Mouse (Mus musculus) kidney, adult 9 months (tissue): ENCODE results near the gene Hist1h3a.

Source experiments
- DNase-seq: peaks from one replicate; pipeline ENCODE4 v3.0.0; 2022

Gene Hist1h3a

DNA sequence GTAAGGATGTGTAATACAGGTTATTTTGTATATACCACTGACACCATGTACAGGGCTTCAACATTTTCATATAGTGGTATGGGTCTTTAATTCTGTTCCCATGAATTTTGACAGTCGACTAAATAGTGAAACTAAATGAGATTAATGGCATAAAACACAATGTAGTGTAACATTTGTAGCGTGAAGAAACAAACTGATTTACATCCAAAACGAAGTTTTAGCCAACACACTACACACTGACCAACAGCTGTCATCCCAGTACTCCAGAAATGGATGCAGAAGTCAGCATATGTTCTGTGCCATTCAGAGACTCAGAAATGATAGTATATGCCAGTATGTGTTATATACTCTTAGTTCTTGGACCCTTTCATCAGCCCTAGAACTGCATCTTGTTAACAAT, 4.3 kb downstream of the Hist1h3a start:
- no peak for DNase-seq

DNA sequence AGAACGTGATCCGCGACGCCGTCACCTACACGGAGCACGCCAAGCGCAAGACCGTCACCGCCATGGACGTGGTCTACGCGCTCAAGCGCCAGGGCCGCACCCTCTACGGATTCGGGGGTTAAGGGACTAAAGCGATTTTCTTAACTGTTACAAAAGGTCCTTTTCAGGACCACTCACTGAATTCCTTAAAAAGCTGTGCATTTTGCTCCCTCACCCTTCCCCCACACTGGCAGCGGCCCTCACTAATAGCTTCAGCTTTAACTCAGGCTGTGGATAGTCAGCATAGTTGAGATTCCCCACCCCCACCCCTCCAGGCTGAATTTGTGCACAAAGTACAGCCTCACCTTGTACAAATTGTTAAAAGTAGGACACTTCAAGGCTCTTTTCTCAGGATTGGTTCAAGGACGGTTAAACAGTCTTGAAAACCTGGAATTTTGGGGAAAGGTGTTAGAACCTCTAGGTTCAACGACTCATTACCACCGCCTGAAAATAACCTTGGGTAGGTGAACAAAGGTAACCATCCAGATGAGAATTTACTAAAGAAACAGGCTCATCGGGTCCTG, 4.9 kb downstream of the Hist1h3a start:
- no peak for DNase-seq

DNA sequence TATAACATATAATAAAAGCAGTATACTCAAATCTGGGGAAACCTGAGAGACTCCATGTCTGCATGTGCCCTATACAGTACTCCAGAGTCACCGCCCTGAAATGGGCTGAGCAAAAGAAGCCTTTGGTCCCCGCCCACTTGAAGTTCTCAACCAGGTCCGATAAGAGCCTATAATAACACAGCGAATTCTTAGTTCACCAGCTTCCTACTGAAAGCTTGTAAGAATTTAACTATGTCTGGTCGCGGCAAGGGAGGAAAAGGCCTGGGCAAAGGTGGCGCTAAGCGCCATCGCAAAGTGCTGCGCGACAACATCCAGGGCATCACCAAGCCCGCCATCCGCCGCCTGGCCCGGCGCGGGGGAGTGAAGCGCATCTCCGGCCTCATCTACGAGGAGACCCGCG, 5.4 kb downstream of the Hist1h3a start, which contains the start of gene Hist1h4b:
Gene Hist1h4b (plus strand): TSS at position 224 of the 400 bp plus-strand sequence.
- peak; percentile 94 for DNase-seq

DNA sequence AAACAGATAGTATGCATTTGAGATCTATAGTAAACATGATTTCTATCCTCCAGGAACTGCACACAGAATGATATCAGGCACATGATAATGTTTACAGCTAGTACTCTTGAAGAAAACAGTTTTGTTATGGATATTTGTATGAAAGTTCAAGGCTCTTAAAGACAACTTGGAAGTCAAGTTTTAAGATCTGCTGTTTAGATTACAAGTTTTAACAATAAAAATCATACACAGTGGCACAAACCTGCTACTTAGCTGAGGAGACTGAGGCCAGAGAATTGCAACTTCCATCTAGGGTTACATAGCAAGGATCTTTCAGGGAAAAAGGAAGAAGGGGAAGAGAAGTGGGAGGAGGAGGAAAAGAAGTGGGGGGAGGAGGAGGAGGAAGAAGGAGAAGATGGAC, 7.2 kb downstream of the Hist1h3a start:
- no peak for DNase-seq

DNA sequence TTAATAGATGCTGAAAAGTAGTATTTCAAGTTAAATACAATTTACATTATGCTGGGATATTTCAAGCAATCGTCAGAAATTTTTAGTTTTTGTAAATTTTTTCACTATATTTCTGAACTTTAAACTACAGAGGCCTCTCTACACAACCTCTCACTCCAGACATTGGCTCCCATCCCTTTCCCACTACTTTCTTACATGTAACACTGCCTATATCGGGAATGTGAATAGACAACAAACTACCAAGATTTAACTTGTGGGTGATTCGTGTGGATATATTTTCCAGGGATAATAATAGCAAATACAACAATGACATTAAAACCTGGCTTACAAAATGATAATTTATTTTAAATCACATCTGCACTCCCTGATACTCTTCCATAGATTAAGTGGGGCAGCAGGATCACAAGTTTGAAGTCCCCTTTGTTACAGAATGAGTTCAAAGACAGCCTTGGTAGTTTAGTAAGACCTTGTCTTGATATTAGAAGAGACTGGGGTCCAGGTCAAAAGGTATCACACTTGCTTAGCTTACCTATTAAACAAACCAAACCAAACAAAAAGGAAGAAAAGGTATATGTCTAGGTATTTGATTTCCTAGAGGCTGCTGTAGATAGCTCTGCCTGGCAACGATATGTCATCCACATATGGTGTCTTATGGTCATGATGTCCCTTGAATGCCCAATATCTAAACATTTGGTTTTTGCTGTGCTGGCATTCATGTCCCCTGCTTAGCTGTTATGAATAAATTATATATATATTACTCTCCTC, 8.7 kb downstream of the Hist1h3a start:
- DNase-seq, result no peak

DNA sequence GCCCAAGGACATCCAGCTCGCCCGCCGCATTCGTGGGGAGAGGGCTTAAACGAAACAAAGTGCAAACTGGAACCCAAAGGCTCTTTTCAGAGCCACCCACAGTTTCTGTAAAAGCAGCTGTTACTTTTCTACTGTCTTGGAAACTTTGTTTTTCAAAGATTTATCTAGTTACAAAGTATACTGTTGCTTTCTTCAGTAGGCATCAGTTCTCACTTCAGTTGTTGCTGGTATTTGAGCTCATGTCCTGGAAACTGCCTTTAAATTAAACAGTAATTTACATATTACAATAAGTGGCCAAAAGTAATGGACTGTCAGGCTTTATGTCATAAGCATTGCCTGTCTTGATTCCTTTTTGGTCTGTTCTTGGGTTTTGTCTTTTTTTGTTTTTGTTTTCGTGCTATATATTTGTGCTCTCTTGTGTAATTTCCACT, 9.4 kb downstream of the Hist1h3a start:
- DNase-seq, result no peak

DNA sequence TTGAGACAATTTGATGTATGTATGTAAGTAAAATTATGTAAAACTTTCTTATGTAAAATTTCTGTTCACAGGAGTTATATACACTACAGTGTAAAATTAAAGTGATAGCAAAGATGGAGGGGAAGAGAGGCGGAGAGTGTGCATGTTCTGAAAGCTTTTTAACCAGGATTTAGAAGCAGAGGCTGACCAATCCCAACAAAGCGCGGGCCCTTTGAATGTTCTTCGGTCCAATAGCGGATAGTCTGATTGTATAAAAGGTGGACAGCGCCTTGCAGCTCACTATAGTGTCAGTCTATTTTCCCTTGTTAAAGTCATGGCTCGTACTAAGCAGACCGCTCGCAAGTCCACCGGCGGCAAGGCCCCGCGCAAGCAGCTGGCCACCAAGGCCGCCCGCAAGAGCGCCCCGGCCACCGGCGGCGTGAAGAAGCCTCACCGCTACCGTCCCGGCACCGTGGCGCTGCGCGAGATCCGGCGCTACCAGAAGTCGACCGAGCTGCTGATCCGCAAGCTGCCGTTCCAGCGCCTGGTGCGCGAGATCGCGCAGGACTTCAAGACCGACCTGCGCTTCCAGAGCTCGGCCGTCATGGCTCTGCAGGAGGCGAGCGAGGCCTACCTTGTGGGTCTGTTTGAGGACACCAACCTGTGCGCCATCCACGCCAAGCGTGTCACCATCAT, 10.0 kb downstream of the Hist1h3a start, which contains the start of gene Hist1h3b:
Gene Hist1h3b (plus strand): TSS at position 201 of the 675 bp plus-strand sequence.
- peak; percentile 82 for DNase-seq

DNA sequence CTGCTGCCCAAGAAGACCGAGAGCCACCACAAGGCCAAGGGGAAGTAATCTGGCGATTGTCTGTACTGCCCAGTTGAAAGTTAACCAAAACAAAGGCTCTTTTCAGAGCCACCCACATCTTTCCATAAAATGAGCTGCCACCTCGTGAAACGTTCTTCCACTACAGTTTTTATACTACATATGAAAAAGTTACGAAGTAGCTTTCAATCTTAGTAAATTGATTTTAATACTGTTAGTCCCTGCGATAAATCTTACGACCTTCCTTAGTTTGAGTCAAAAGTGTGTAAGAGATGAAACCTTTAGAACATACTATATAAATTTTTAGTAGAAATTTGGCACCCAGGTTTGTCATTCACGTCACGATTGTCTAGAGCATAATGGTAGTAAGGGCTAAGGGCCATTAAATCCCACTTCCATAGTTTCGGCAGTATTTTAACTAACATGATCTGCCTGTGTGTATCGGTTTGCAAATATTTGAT, 10.7 kb downstream of the Hist1h3a start:
- no peak for DNase-seq

DNA sequence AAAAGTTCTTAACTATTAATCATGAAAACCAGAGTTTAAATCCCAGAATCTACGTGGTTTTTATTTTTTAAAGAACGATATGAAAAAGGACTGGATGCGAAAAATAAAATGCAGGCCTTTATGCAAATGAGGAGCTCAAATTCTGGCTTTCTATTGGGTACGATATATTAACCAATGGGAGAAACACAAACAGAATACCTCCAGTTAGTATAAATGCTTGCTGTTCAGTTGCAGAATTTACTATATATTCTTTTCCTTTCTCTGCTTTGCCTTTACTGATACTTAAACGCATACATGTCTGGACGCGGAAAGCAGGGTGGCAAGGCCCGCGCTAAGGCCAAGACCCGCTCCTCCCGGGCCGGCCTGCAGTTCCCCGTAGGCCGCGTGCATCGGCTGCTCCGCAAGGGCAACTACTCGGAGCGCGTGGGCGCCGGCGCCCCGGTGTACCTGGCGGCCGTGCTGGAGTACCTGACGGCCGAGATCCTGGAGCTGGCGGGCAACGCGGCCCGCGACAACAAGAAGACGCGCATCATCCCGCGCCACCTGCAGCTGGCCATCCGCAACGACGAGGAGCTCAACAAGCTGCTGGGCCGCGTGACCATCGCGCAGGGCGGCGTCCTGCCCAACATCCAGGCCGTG, 11.2 kb downstream of the Hist1h3a start, which contains the start of gene Hist1h2ab:
Gene Hist1h2ab (plus strand): TSS at position 288 of the 639 bp plus-strand sequence.
- peak; percentile 60 for DNase-seq

DNA sequence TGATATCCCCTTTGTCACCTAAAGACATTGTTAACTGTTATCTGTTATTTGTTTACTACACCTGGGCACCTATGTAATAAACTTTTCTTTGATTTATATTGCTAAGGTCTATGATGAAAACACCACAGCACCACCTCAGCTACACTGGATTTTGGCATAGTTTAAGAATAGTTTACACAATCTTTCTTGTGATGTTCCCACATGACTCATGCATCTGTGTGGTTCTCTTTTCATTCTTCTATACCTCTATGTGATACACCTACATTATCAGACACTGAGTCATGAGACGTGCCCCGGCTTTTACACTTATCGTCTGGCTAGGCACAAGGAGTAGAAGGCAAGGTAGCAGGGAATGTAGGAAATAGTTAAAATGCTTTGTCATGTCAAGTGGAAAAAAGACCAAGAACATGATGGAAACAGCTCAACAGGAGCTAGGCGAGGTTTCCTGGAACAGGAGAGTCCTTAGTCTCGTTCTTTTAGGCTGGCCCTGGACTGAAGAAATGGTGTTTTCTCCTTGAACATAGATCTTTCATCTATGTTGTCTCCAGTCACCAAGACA, 12.5 kb downstream of the Hist1h3a start:
- DNase-seq, result no peak

DNA sequence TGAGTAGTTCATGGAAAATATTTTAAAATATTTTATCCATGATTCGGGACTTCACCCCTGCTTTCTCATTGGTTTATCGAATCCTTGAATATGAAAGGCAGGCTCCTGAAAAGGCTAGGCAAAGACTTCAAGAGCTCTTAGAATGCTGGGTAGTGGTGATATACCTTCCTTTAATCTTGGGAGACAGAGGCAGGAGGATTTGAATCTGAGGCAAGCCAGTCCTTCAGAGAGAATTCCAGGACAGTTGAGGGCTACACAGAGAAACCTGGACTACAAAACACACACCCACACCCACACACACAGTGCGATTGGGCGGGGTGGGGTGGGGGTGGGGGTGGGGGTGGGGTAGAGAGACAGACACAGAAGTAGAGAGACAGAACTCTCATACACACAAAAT, 14.3 kb downstream of the Hist1h3a start:
- no peak for DNase-seq

DNA sequence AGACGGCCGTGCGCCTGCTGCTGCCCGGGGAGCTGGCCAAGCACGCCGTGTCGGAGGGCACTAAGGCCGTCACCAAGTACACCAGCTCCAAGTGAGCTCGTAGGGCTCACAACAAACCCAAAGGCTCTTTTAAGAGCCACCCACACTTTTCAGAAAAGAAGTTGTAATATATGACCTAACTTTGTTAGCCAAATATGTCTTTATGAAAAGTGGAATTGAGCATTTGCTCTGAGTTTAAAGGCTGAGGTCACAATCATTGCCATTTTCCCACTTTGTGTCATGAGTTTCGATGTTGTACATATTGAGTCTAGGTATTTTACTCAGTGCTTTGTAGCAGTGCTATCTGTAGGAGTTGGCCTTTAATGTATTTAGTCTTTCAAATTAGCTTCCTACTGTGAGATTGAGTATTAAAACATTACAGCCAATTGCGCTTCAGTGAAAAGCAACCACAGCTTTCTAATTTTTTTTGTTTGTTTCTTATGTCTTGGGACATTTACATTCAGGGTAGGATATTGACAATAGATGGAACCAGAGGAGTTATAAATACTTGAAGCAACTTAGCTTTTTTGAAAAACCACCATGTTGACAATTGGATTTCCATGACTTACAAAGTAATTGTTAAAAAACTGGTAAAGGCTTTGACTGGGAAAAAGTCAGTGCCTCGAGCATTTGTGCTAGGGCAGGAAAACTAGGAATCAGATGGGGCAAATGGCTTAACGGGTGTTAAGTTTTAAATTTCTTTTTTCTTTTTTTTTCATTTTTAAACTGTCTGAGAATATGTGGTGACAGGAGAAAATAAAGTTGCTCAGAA, 14.9 kb downstream of the Hist1h3a start:
- no peak for DNase-seq

DNA sequence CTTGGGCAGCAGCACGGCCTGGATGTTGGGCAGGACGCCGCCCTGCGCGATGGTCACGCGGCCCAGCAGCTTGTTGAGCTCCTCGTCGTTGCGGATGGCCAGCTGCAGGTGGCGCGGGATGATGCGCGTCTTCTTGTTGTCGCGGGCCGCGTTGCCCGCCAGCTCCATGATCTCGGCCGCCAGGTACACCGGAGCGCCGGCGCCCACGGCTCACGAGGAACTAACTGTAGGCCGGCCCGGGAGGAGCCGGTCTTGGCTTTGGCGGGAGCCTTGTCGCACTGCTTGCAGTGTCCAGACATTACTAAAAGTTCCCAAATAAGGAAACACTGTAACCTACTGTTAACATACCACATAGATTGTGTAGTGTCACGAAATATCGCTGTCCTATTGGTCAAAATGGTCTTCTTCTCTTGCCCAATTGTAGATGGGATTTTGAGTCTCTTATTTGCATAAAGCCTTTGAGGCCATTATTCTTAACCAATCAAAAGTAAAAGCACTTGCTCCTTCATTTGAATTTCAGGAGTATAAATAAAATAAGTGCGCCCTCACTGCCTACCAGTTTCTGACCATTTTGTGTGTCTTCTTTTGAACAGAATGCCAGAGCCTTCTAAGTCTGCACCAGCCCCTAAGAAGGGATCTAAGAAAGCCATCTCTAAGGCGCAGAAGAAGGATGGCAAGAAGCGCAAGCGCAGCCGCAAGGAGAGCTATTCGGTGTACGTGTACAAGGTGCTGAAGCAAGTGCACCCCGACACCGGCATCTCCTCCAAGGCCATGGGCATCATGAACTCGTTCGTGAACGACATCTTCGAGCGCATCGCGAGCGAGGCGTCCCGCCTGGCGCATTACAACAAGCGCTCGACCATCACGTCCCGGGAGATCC, 15.7 kb downstream of the Hist1h3a start, which contains the start of gene Hist1h2bb:
Gene Hist1h2bb (plus strand): TSS at position 534 of the 880 bp plus-strand sequence.
- DNase-seq, result peak; percentile 90

DNA sequence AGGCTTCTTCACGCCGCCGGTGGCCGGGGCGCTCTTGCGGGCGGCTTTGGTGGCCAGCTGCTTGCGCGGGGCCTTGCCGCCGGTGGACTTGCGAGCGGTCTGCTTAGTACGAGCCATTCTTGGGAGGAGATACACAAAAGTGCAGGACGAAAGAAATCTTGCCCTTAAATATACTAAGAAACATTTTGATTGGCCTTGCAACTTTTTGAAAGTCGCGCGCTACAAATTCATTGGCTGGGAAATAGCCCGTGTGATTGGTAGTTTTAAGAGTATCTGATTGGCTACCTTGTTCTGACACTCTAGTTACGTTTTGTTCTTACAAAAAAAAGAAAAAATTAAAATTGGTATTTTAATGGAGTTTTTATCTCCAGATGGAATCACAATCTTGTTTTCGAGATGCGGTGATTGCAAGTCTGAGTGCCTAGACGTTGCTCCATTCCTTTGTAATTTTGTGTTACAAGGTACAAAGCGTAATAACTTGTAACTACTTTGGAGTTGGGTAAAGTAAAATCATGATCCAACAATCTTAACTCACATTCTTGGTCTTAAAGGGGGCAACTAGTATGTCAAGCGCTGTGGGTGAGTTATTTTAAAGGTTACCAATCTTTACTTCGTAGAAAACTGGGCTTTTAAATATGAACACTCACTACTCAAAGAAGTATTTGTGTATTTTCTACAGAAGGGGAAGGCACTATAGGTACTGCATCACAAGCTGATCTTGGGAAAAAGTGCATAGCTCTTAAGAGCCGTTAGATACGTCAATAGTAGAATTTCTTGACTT, 16.6 kb downstream of the Hist1h3a start, which contains the start of gene Hist1h3c:
Gene Hist1h3c (minus strand): TSS at position 222 of the 781 bp plus-strand sequence.
- peak; percentile 87 for DNase-seq

DNA sequence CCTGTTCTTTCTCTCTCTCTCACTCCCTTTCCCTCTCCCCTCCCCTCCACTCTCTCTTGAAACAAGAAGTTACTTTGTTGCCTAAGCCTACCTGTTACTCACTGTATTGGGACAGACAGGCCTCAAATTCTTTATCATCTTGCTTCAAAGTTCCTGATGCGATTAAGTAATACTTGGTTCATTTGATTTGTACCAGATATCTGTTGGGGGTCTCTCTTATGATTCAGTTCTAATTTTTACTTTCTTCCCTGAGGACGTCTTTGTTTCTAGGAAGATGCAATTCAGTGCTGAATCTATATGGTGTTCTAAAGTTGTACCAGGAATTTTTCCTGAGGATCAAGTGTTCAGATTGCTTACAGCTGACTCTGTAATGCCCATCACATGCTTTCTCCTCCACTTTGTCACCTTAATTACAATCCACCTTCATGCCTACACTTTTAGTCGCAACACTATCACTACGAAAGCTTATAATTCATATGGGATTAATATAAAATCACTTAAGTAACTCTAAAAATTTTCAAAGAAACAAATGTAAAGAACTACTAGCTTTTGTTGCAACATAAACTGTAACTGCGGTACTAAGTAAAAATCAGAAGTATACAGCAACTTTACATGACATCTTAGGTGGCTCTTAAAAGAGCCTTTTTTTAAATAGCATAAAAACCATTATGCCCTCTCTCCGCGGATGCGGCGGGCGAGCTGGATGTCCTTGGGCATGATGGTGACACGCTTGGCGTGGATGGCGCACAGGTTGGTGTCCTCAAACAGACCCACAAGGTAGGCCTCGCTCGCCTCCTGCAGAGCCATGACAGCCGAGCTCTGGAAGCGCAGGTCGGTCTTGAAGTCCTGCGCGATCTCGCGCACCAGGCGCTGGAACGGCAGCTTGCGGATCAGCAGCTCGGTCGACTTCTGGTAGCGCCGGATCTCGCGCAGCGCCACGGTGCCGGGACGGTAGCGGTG, 17.5 kb downstream of the Hist1h3a start:
- DNase-seq, result no peak

DNA sequence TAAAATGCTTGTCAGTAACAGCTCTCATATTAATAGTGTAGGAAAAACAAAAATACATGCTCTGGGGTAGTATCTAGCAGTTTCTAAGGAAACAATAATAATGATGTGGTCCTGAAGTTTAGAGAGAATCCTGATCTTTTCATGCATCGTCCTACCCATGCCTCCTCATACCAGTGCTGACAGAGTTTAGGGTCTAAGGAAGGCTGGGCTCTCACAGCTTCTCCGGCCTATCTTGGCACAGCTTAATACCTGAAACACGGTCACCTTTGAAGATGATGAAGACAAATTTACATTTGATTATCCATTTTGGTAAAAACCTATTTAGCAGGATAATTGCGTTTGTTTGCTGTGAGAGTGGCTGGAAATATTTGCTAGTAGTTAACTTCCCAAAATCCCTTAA, 18.2 kb downstream of the Hist1h3a start:
- no peak for DNase-seq

DNA sequence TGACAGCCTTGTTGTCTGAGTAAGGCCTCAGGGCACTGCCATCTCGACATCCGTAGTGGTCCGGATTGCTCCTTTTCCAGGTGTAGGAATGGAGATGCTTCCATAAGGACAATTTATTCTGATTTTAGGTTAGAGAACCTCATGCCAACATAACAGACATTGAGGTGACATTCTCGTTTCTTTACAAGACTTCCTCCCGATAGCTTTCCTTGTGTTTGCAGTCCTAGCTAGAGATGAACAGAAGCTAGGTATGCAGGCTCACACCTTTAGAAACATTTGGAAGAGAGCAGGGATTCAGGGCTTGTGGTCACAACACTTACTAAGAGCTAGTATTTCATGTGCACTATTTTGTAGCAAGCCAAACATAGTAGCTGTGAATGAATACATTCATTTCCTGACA, 19.0 kb downstream of the Hist1h3a start:
- no peak for DNase-seq

DNA sequence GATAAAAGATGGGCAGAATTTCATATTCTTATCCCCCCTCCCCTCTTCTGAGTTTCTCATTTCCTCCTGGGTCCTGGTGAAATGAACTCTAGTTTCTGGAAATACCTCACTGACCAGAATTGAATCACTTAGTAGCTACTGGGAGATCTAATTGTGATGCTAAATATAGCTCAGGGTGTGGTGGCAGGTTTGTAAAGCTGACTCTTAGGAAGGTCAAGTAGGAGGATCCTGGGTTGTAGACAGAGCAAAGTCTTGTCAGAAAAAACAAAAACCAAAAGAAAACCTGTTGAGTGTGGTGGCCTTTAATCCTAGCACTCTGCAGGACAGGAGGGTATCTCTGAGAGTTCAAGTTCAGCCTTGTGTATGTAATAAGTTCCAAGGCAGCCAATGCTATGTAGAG, 20.2 kb downstream of the Hist1h3a start:
- no peak for DNase-seq

DNA sequence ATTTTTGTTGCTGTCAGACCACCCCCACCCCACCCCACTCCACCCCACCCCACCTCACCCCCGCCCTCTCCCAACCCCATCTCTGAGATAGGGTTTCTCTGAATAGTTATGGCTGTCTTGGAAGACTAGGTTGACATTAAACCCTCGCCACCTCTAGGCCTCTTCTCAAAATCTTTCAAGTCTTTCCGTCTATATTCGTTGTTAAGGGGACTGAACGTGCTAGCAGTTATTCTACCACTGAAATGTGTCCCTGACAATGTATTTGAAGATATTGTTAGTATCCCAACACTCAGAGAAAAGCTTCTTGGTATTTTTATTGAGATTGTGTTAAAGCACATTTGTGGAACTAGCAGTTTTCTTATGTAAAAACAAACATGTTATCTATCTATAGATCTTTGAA, 21.3 kb downstream of the Hist1h3a start:
- no peak for DNase-seq
